Comparison of ENCODE assay signal across 8 mouse cellular contexts in the genomic region with DNA sequence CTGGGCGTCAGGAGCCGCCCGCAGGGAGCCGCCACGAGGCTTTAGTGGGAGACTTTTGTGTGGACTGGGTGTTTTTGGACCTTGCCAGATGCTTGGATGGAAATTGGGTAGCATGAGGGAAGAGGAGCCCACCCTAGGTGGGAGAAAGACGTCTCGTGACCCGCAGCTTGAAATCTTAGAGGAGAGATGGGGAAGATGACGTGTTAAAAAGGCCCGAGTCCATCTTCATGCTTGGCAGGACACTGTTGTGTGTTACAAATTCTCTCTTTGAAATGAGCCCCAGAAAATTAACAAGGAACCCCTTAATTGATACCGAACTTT. TPM values are rescaled to one million over a fixed set of nuclear protein-coding genes. Genes with fewer than 3 reads are reported as not detected.
A peak's percentile ranks its signal among the peaks of the same experiment; 100 is the strongest.
DNase-seq lines count a peak whose midpoint lies in the region; ATAC-seq and TF ChIP-seq lines count a peak whose summit lies in the region.

No protein-coding gene starts in this region.

- 5% methylated on average over 11 of the region's 11 CpGs for WGBS in heart, embryonic 11.5 days (ENCODE audit: insufficient replicate concordance)
- WGBS in forebrain, embryonic 14.5 days: 4% methylated on average over 11 of the region's 11 CpGs
- WGBS in liver, embryonic 15.5 days (ENCODE audit: insufficient replicate concordance): 6% methylated on average over 11 of the region's 11 CpGs

- DNase-seq in heart, adult 9 months (ENCODE audit: low spot score in 2 of 2): no peak
- no peak for DNase-seq in forebrain, embryonic 14.5 days (ENCODE audit: low spot score)
- no peak for DNase-seq in adrenal gland, postnatal 25 days
- DNase-seq in gastrocnemius, postnatal 10 days: no peak
- no peak for DNase-seq in kidney, postnatal 25 days

- H3K27ac ChIP-seq in heart, embryonic 11.5 days (ENCODE audit: low read depth, low read length): peak overlapping the region; percentile 98
- H3K27ac ChIP-seq in forebrain, embryonic 14.5 days (ENCODE audit: low read depth, low read length): peak overlapping the region; percentile 99
- peak overlapping the region; percentile 97 for H3K27ac ChIP-seq in liver, embryonic 15.5 days (replicated peaks)

- peak overlapping the region; percentile 99 for H3K9ac ChIP-seq in heart, embryonic 11.5 days (ENCODE audit: low read depth, low read length)
- H3K9ac ChIP-seq in forebrain, embryonic 14.5 days (ENCODE audit: low read length): peak overlapping the region; percentile 92
- H3K9ac ChIP-seq in liver, embryonic 15.5 days: peak overlapping the region; percentile 97

- H3K4me2 ChIP-seq in heart, embryonic 11.5 days: peak overlapping the region; percentile 89
- H3K4me2 ChIP-seq in forebrain, embryonic 14.5 days (ENCODE audit: low read length): peak overlapping the region; percentile 81
- peak overlapping the region; percentile 75 for H3K4me2 ChIP-seq in liver, embryonic 15.5 days

- no peaks in the 10 kb centered on the region for H3K9me3 ChIP-seq in heart, embryonic 11.5 days (replicated peaks; ENCODE audit: control insufficient read depth, low read length)
- no peaks in the 10 kb centered on the region for H3K9me3 ChIP-seq in E14TG2a.4 (ENCODE audit: low read length)
- no peaks in the 10 kb centered on the region for H3K9me3 ChIP-seq in forebrain, embryonic 14.5 days (replicated peaks; ENCODE audit: control insufficient read depth, low read length)
- no peaks in the 10 kb centered on the region for H3K9me3 ChIP-seq in liver, embryonic 15.5 days (replicated peaks)

- peaks cover 13% of the 10 kb centered on the region for H3K4me1 ChIP-seq in heart, embryonic 11.5 days (ENCODE audit: control insufficient read depth, insufficient read depth, low read length)
- H3K4me1 ChIP-seq in E14TG2a.4 (replicated peaks; ENCODE audit: low read depth, low read length): peaks cover 69% of the 10 kb centered on the region
- H3K4me1 ChIP-seq in forebrain, embryonic 14.5 days (ENCODE audit: control insufficient read depth, insufficient read depth, low read length): peaks cover 10% of the 10 kb centered on the region; the same call in 1 of the 2 replicates
- H3K4me1 ChIP-seq in liver, embryonic 15.5 days (replicated peaks): peaks cover 76% of the 10 kb centered on the region

- no peak for TF ChIP-seq CTCF in E14TG2a.4 (conservative IDR thresholded peaks at IDR 0.05; ENCODE audit: low read length)

- peaks cover 15% of the 10 kb centered on the region for H3K36me3 ChIP-seq in heart, embryonic 11.5 days (ENCODE audit: control insufficient read depth, insufficient read depth, low read length)
- peaks cover 38% of the 10 kb centered on the region for H3K36me3 ChIP-seq in E14TG2a.4 (ENCODE audit: insufficient read depth, low read length)
- H3K36me3 ChIP-seq in forebrain, embryonic 14.5 days (ENCODE audit: control insufficient read depth, insufficient read depth, low read length): peaks cover 33% of the 10 kb centered on the region
- peaks cover 42% of the 10 kb centered on the region for H3K36me3 ChIP-seq in liver, embryonic 15.5 days (replicated peaks)

- peak overlapping the region; percentile 90 for H3K4me3 ChIP-seq in heart, embryonic 11.5 days (ENCODE audit: low read depth, low read length)
- H3K4me3 ChIP-seq in E14TG2a.4 (replicated peaks; ENCODE audit: low read length): peak overlapping the region; percentile 95
- H3K4me3 ChIP-seq in forebrain, embryonic 14.5 days (ENCODE audit: low read depth, low read length): peak overlapping the region; percentile 77
- H3K4me3 ChIP-seq in liver, embryonic 15.5 days (replicated peaks): peak overlapping the region; percentile 98

- H3K27me3 ChIP-seq in heart, embryonic 11.5 days (ENCODE audit: control insufficient read depth, insufficient read depth, low read length): no peaks in the 10 kb centered on the region
- H3K27me3 ChIP-seq in E14TG2a.4 (ENCODE audit: insufficient read depth, low read length): no peaks in the 10 kb centered on the region
- no peaks in the 10 kb centered on the region for H3K27me3 ChIP-seq in forebrain, embryonic 14.5 days (replicated peaks; ENCODE audit: control insufficient read depth, insufficient read depth, low read length)
- no peaks in the 10 kb centered on the region for H3K27me3 ChIP-seq in liver, embryonic 15.5 days

- no peak for ATAC-seq in heart, embryonic 11.5 days (replicated peaks; ENCODE audit: insufficient number of reproducible peaks, low FRiP score, low TSS enrichment)
- peak; percentile 27 for ATAC-seq in forebrain, embryonic 14.5 days
- ATAC-seq in liver, embryonic 15.5 days (ENCODE audit: insufficient read depth): no peak

RNA-seq across cellular contexts. Expression of a gene that starts 0.6 kb away (rescaled TPM):
- polyA plus RNA-seq in heart, embryonic 11.5 days (2014; fragmentation: Nextera tagmentation; extraction: Ambion mirVana): 19.9 and 21.6 TPM in 2 replicates
- polyA plus RNA-seq in forebrain, embryonic 14.5 days (2014; fragmentation: Nextera tagmentation; extraction: Ambion mirVana): 13.8 and 15.9 TPM in 2 replicates
- polyA plus RNA-seq in liver, embryonic 15.5 days (2015; fragmentation: Nextera tagmentation; extraction: Ambion mirVana): 12.7 and 15.2 TPM in 2 replicates
- 42.1 and 51.9 TPM in 2 replicates for total RNA-seq in adrenal gland, postnatal 25 days (2021)
- 10 to 100 TPM; 29.2 to 33.3 TPM for total RNA-seq in gastrocnemius, postnatal 10 days (2021)
